Mouse (Mus musculus) heart, adult 11 months (tissue): ENCODE results near the gene Mtmr12.

Experiments
- DNase-seq: peaks from one replicate; pipeline ENCODE4 v3.0.0; 2022

Mtmr12 gene

DNA sequence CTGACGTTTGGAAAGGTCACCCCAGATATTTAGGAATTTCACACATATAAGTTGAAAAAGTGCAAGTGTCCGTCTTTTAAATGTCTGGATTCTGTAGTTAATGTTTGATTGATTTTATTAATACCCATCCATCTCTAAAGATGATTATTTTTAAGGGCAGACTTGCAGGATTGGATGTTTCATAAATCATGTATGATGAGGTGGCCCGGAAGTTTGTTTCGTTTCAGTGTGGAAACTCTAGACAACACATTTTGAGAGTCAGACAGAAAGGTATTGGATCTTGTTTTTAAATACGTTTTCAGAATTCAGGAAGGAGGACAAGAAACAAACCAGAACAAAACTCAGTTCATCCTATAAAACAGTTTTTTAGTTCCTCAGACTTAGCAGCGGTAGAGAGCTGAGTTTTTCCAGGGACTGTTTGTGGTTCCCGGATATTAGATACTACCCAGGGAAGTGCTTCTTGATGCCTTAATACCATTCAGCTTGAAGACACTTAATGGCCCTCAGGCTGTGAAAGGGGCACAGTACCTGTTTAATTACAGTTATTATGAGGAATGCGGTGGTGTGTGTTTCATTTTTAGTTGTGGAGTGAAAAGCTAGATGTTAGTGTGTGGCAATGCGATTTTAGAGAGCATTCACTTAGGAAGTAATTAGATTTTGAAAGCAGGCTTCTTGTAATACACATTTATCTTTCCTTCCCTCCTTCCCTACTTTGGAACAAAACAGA is 118.0 kb downstream of the Mtmr12 start:
- peak; percentile 65 for DNase-seq
